Mouse (Mus musculus) liver, embryonic 14.5 days (tissue): Measurements from ENCODE around the gene Mmp2. TPM values are rescaled to one million over a fixed set of nuclear protein-coding genes. Genes with fewer than 3 reads are reported as not detected.

Experiments used
- ATAC-seq: fragments of 200-750 bp; cut with Nextera tagmentation; 2 replicates; pipeline ENCODE4 v1.8.0; 2017; ENCODE audit warnings: moderate number of reproducible peaks, mild to moderate bottlenecking, moderate library complexity; ENCODE audit not compliant: insufficient read depth
- DNase-seq, 3 experiments: peaks; one replicate each; pipeline ENCODE4 v3.0.0-alpha.2; 2012 to 2013; ENCODE audit warnings: low read depth in 3 of 3, low spot score in 3 of 3
- H3K27ac ChIP-seq: fragments of 300-500 bp; sonication (generic); 2 replicates; pipeline ENCODE4 v1.5.1; 2014; ENCODE audit warnings: moderate library complexity, mild to moderate bottlenecking, control low read depth, inconsistent platforms
- H3K27me3 ChIP-seq: fragments of 300-500 bp; sonication (generic); 2 replicates; pipeline ENCODE4 v1.6.1; 2014; ENCODE audit warnings: mild to moderate bottlenecking, low read length, moderate library complexity; ENCODE audit not compliant: control insufficient read depth, insufficient read depth
- H3K36me3 ChIP-seq: fragments of 300-500 bp; sonication (generic); replicated peaks from 2 replicates; pipeline ENCODE4 v1.6.1; 2014; ENCODE audit warnings: low read depth; ENCODE audit not compliant: control insufficient read depth, insufficient read depth
- H3K4me1 ChIP-seq, 2 experiments: fragments of 200-500 bp in 1 of 2; fragments of 300-500 bp in 1 of 2; sonication (generic) in 1 of 2; replicated peaks; 2 replicates each; pipeline ENCODE4 v1.6.1; 2012 to 2014; ENCODE audit warnings: antibody characterized with exemption in 1 of 2, inconsistent platforms in 1 of 2, low read length in 1 of 2; ENCODE audit not compliant: control insufficient read depth in 2 of 2, insufficient read depth in 2 of 2
- H3K4me2 ChIP-seq: fragments of 300-500 bp; sonication (generic); 2 replicates; pipeline ENCODE4 v1.6.1; 2014; ENCODE audit warnings: low read depth, mild to moderate bottlenecking, control low read depth, moderate library complexity
- H3K4me3 ChIP-seq, 2 experiments: fragments of 200-500 bp in 1 of 2; fragments of 300-500 bp in 1 of 2; sonication (generic) in 1 of 2; 2 replicates each; pipeline ENCODE4 v1.5.1; 2012 to 2014; ENCODE audit warnings: low read depth in 2 of 2, low read length in 2 of 2, mild to moderate bottlenecking in 2 of 2, control low read depth in 1 of 2, inconsistent platforms in 1 of 2, moderate library complexity in 1 of 2; ENCODE audit not compliant: insufficient read depth in 1 of 2
- H3K9ac ChIP-seq: fragments of 300-500 bp; sonication (generic); replicated peaks from 2 replicates; pipeline ENCODE4 v1.6.1; 2014; ENCODE audit warnings: mild to moderate bottlenecking, control low read depth, moderate library complexity
- H3K9me3 ChIP-seq: fragments of 300-500 bp; sonication (generic); 2 replicates; pipeline ENCODE4 v1.6.1; 2016; ENCODE audit warnings: low read length, mixed read lengths; ENCODE audit not compliant: control insufficient read depth
- CTCF ChIP-seq: IDR thresholded peaks from 2 replicates; pipeline ENCODE4 v1.5.1; 2016; ENCODE audit warnings: antibody characterized with exemption, low read depth, control low read depth
- EP300 ChIP-seq: IDR thresholded peaks from 2 replicates; pipeline ENCODE4 v1.6.1; 2016; ENCODE audit warnings: antibody characterized with exemption, low read depth
- WGBS: fragments of 180-500 bp; shearing (Covaris S2); extraction: QIAGEN DNeasy Blood & Tissue Kit; methylation state at CpG from one replicate; pipeline ENCODE4 v1.1.7; 2014; ENCODE audit not compliant: insufficient replicate concordance; 5-methylcytosine and 5-hydroxymethylcytosine counted together
- polyA plus RNA-seq, 2 experiments: library from polyadenylated mRNA; depleted of rRNA in 1 of 2; stranded (reverse) in 1 of 2; unstranded in 1 of 2; fragments of >200 nt; fragmentation: Nextera tagmentation in 1 of 2; extraction: Ambion mirVana in 1 of 2; gene quantifications; 2 replicates each; pipeline versions ENCODE4 v1.2.1 to v1.2.3; 2012 to 2014

Gene Mmp2
- polyA plus RNA-seq, 2 experiments: 5.4 to 8.1 TPM

DNA sequence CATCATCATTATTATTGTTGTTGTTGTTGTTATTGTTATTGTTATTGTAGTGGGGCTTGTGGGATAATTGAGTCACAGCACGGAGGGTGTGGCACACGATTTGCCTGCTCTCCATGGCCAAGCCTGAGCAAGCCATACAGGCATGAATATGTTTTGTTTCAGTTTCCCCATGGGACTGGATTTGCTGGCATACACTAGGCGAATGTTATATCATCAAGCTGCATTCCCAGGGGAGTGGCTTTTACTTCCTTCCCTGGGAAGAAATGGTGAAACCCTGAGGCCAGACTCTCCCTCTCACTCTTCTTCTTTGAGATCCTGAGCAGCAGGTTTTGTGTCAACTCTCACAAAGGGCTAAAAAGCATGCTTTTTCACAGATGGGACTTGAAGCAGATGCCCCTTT is 11.5 kb downstream of the Mmp2 start:
- TF ChIP-seq CTCF (no peak), EP300 (no peak)
- Histone ChIP-seq H3K4me1 (no peaks in the 10 kb centered on the region), H3K9me3 (no peaks in the 10 kb centered on the region), H3K36me3 (no peaks in the 10 kb centered on the region), H3K4me3 (no peak overlapping the region), H3K4me2 (no peak overlapping the region), H3K9ac (no peak overlapping the region), H3K27me3 (no peaks in the 10 kb centered on the region), H3K27ac (no peak overlapping the region)
- WGBS: 42% methylated on average over 3 of the region's 3 CpGs
- DNase-seq (no peak), ATAC-seq (no peak)

DNA sequence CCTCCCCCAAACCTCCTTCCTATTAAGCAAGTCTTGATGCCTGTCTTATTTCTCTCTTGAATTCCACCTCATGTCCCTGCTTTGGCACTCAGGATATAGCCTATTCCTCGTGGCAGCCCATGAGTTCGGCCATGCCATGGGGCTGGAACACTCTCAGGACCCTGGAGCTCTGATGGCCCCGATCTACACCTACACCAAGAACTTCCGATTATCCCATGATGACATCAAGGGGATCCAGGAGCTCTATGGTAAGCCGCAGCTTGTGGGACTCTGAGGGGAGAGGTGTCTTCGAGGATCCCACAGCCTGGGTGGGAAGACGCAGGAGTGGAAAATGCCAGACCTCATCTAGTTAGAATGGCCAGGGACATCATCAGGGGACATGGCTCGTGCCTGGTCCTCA is 12.1 kb downstream of the Mmp2 start:
- H3K36me3 ChIP-seq: no peaks in the 10 kb centered on the region
- H3K27me3 ChIP-seq: no peaks in the 10 kb centered on the region
- H3K9ac ChIP-seq: no peak overlapping the region
- H3K27ac ChIP-seq: no peak overlapping the region
- H3K4me2 ChIP-seq: no peak overlapping the region
- H3K4me3 ChIP-seq: no peak overlapping the region
- no peak for DNase-seq
- TF ChIP-seq EP300 (no peak), CTCF (no peak)
- 56% methylated on average over 8 of the region's 8 CpGs for WGBS
- no peaks in the 10 kb centered on the region for H3K4me1 ChIP-seq
- ATAC-seq: no peak
- no peaks in the 10 kb centered on the region for H3K9me3 ChIP-seq

DNA sequence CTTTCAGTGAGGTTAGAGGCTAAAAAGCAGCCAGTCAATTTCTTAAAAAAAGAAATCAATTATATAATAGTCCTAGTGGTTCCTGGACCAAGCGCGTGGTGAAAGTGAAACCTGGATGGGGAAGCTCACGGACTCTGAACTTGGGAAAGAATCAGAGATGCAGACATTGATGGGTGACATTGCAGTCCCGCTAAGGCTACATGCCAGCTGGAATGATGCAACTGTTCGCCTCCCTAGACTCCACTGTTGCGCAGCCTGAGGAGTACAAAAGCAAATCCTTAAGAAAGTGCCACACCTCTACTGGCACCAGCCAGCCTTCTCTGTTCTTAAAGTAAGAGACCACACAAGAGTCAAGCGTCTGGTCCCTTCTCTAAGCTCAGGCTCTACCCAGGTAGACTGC is 12.8 kb downstream of the Mmp2 start:
- H3K27me3 ChIP-seq: no peaks in the 10 kb centered on the region
- ATAC-seq: no peak

DNA sequence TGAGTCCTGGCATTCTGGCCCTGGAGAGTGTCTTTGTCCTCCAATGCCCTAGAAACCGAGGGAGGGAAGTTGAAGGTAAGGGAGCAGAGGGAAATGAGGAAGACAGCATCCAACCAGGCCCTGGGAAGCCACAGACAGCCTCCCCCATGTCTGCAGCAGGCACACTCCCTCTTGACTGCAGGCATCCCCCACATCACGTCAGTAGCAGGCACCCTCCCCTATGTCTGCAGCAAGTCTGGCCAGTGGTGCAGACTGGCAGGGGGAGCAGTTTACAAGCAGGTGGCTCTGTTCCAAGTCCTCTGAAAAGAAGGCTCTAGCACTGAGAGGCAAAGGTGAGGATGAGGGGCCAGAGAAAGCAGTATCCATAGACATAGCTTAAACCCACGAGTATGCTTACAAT is 19.6 kb downstream of the Mmp2 start:
- H3K4me2 ChIP-seq: no peak overlapping the region
- no peak for TF ChIP-seq EP300
- no peak for TF ChIP-seq CTCF
- no peak overlapping the region for H3K9ac ChIP-seq
- H3K27ac ChIP-seq: no peak overlapping the region
- no peaks in the 10 kb centered on the region for H3K36me3 ChIP-seq
- no peaks in the 10 kb centered on the region; a peak in 1 of 4 replicates for H3K4me1 ChIP-seq
- DNase-seq: no peak
- H3K9me3 ChIP-seq: no peaks in the 10 kb centered on the region
- 6% methylated on average over 3 of the region's 3 CpGs for WGBS
- H3K27me3 ChIP-seq: no peaks in the 10 kb centered on the region
- ATAC-seq: no peak
- no peak overlapping the region for H3K4me3 ChIP-seq

More for the DNA sequence above, 12.8 kb downstream of the Mmp2 start:
- H3K9me3 ChIP-seq: no peaks in the 10 kb centered on the region
- DNase-seq: no peak
- no peaks in the 10 kb centered on the region for H3K36me3 ChIP-seq
- no peaks in the 10 kb centered on the region for H3K4me1 ChIP-seq
- no peak overlapping the region for H3K4me3 ChIP-seq
- TF ChIP-seq CTCF (no peak), EP300 (no peak)
- 77% methylated on average over 7 of the region's 7 CpGs for WGBS
- H3K9ac ChIP-seq: no peak overlapping the region
- no peak overlapping the region for H3K4me2 ChIP-seq
- no peak overlapping the region for H3K27ac ChIP-seq

DNA sequence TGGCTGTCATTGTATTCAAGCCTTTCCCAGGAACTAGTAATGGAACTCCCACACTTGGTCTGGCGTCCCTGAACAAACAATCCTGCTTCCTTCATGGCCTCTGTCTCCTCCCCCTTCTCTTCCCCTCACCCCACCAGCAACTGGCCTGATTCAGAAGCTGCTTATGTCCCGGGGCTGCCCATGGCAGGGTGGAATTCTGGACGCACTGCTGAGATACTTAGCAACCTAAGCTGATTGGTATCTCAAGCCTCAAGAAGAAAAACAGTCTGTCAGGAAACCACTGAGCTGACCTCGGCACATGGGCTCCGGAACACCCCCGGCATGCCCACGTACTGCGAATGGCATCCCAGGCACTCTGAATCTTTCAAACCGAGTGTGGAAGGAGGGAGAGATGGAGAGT is 20.2 kb downstream of the Mmp2 start:
- WGBS: 3% methylated on average over 9 of the region's 9 CpGs
- no peak for ATAC-seq
- TF ChIP-seq EP300: no peak

More for the DNA sequence above, 20.2 kb downstream of the Mmp2 start:
- Histone ChIP-seq H3K4me1 (no peaks in the 10 kb centered on the region; a peak in 1 of 4 replicates), H3K4me2 (no peak overlapping the region), H3K36me3 (no peaks in the 10 kb centered on the region), H3K9me3 (no peaks in the 10 kb centered on the region), H3K4me3 (no peak overlapping the region), H3K27ac (no peak overlapping the region), H3K27me3 (no peaks in the 10 kb centered on the region), H3K9ac (no peak overlapping the region)
- DNase-seq: no peak
